Mouse (Mus musculus) forebrain, embryonic 15.5 days (tissue): ENCODE measurements at regions not wholly inside any gene's neighbourhood (a gene's known extent, or its start where the extent isn't known, plus 50 kb on each side); places are given as distances from the start of the nearest gene placed in this dataset.

Experiments
- ATAC-seq: fragments of 200-750 bp; cut with Nextera tagmentation; replicated peaks from 2 replicates; pipeline ENCODE4 v1.8.0; 2017; ENCODE audit warnings: mild to moderate bottlenecking, moderate TSS enrichment, moderate library complexity
- H3K27ac ChIP-seq: fragments of 300-500 bp; sonication (generic); replicated peaks from 2 replicates; pipeline ENCODE4 v1.5.1; 2015; ENCODE audit warnings: mild to moderate bottlenecking, inconsistent platforms
- H3K27me3 ChIP-seq: fragments of 300-500 bp; sonication (generic); 2 replicates; pipeline ENCODE4 v1.6.1; 2015; ENCODE audit warnings: inconsistent platforms
- H3K36me3 ChIP-seq: fragments of 300-500 bp; sonication (generic); 2 replicates; pipeline ENCODE4 v1.6.1; 2015; ENCODE audit warnings: mild to moderate bottlenecking, inconsistent platforms
- H3K4me1 ChIP-seq: fragments of 300-500 bp; sonication (generic); 2 replicates; pipeline ENCODE4 v1.6.1; 2015; ENCODE audit warnings: inconsistent platforms
- H3K4me2 ChIP-seq: fragments of 300-500 bp; sonication (generic); replicated peaks from 2 replicates; pipeline ENCODE4 v1.6.1; 2015; ENCODE audit warnings: mild to moderate bottlenecking, inconsistent platforms
- H3K4me3 ChIP-seq: fragments of 300-500 bp; sonication (generic); 2 replicates; pipeline ENCODE4 v1.5.1; 2015; ENCODE audit warnings: mild to moderate bottlenecking, inconsistent platforms
- H3K9ac ChIP-seq: fragments of 300-500 bp; sonication (generic); replicated peaks from 2 replicates; pipeline ENCODE4 v1.6.1; 2015; ENCODE audit warnings: mild to moderate bottlenecking, inconsistent platforms
- H3K9me3 ChIP-seq: fragments of 300-500 bp; sonication (generic); 2 replicates; pipeline ENCODE4 v1.6.1; 2016; ENCODE audit warnings: inconsistent platforms
- WGBS: fragments of 180-500 bp; shearing (Covaris S2); methylation state at CpG from one replicate; pipeline ENCODE4 v1.1.7; 2015; ENCODE audit warnings: mixed read lengths; 5-methylcytosine and 5-hydroxymethylcytosine counted together

GRCm38 (mm10) chr1:43291736-43292135 is 95.0 kb upstream of the Fhl2 start:
- H3K36me3 ChIP-seq, result no peaks in the 10 kb centered on the region
- no peak overlapping the region for H3K4me3 ChIP-seq
- no peaks in the 10 kb centered on the region for H3K4me1 ChIP-seq
- no peak overlapping the region for H3K9ac ChIP-seq
- H3K27ac ChIP-seq, result no peak overlapping the region
- WGBS, result 85% methylated on average over 8 of the region's 8 CpGs
- no peak for ATAC-seq
- no peak overlapping the region for H3K4me2 ChIP-seq
- H3K27me3 ChIP-seq, result no peaks in the 10 kb centered on the region
- no peaks in the 10 kb centered on the region for H3K9me3 ChIP-seq

- Histone ChIP-seq H3K36me3 (no peaks in the 10 kb centered on the region), H3K9me3 (no peaks in the 10 kb centered on the region), H3K27me3 (no peaks in the 10 kb centered on the region), H3K4me2 (no peak overlapping the region), H3K4me3 (no peak overlapping the region), H3K9ac (no peak overlapping the region), H3K27ac (no peak overlapping the region), H3K4me1 (no peaks in the 10 kb centered on the region)
- WGBS, result 96% methylated on average over 2 of the region's 2 CpGs
- no peak for ATAC-seq
These were observed 95.8 kb upstream of the Fhl2 start for GRCm38 (mm10) chr1:43292561-43292960.

DNA sequence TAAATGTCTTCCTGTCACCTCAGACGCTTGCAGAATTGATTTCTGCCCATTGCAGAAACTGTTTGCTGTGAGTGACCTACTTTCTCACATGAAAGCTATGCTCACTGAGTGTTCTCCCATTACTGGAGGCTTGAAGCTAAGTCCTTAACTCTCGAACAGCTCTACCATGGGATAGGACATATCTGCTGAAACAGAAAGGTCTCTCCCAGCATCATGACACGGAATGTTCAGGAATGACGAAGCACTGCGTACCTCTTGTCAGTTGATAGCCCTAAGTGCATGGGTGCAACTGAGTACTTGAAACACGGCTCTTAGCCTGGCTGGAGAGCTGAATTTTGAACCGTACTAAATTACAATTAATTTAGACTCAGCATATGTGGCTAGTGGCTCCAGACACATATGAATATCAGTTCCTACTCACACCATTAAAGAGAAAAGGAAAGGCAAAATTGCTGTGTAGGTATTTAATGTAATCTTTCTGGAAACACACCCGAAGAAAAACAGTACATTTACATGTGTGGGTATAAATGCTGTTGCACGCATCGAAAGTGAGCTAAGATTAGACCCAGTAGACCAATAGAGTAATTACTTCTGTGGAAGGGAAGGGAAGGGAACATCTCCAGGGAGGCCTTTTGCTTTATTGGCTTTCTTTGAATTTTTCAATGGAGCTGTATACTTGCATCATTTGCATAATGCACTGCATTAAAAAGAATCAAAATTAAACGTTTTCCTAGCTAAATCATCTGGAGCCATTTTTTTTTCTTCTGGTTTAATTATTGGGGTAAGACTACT is 97.6 kb upstream of the Fhl2 start:
- no peak overlapping the region for H3K9ac ChIP-seq
- H3K4me3 ChIP-seq, result no peak overlapping the region
- WGBS, result 86% methylated on average over 11 of the region's 11 CpGs
- no peak overlapping the region for H3K27ac ChIP-seq
- no peaks in the 10 kb centered on the region for H3K36me3 ChIP-seq
- no peaks in the 10 kb centered on the region for H3K4me1 ChIP-seq
- no peak overlapping the region for H3K4me2 ChIP-seq
- no peaks in the 10 kb centered on the region for H3K27me3 ChIP-seq
- no peaks in the 10 kb centered on the region for H3K9me3 ChIP-seq
- no peak for ATAC-seq

- no peaks in the 10 kb centered on the region for H3K4me1 ChIP-seq
- ATAC-seq, result no peak
- H3K4me3 ChIP-seq, result no peak overlapping the region
- 90% methylated on average over 2 of the region's 2 CpGs for WGBS
- H3K9me3 ChIP-seq, result no peaks in the 10 kb centered on the region
- H3K27ac ChIP-seq, result no peak overlapping the region
- H3K9ac ChIP-seq, result no peak overlapping the region
- H3K4me2 ChIP-seq, result no peak overlapping the region
- no peaks in the 10 kb centered on the region for H3K36me3 ChIP-seq
- H3K27me3 ChIP-seq, result no peaks in the 10 kb centered on the region
These were observed 100.8 kb upstream of the Fhl2 start for GRCm38 (mm10) chr1:43297579-43297978.

DNA sequence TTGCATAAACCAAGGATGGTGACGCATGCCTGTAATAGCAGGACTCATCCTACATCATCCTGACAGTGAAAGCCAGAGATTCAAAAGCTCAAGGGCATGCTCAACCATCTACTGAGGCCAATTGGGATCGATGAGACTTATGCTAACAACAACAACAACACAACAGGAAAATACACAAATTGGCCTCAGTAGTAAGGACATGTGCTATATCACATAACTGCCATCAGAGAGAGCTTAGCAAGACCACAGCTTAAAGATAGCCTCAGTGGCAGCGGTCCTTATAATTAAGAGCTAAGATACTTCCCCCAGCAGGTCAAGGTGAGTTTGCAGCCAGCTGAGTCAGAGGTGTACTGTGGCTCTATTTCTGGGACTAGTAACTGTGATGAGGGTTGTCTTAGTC is 102.0 kb upstream of the Fhl2 start:
- 88% methylated on average over 3 of the region's 3 CpGs for WGBS
- H3K4me3 ChIP-seq, result no peak overlapping the region
- H3K9me3 ChIP-seq, result no peaks in the 10 kb centered on the region

GRCm38 (mm10) chr1:43299490-43300302 is 102.9 kb upstream of the Fhl2 start:
- WGBS, result 55% methylated on average over 7 of the region's 7 CpGs
- no peaks in the 10 kb centered on the region for H3K9me3 ChIP-seq
- H3K27me3 ChIP-seq, result no peaks in the 10 kb centered on the region
- H3K4me3 ChIP-seq, result no peak overlapping the region
- no peak overlapping the region for H3K9ac ChIP-seq
- H3K4me1 ChIP-seq, result no peaks in the 10 kb centered on the region
- H3K4me2 ChIP-seq, result no peak overlapping the region
- no peaks in the 10 kb centered on the region for H3K36me3 ChIP-seq
- H3K27ac ChIP-seq, result no peak overlapping the region
- peak; percentile 87 for ATAC-seq

More for the DNA sequence above, 102.0 kb upstream of the Fhl2 start:
- Histone ChIP-seq H3K4me1 (no peaks in the 10 kb centered on the region), H3K4me2 (no peak overlapping the region), H3K36me3 (no peaks in the 10 kb centered on the region), H3K27ac (no peak overlapping the region), H3K9ac (no peak overlapping the region), H3K27me3 (no peaks in the 10 kb centered on the region)
- no peak for ATAC-seq

DNA sequence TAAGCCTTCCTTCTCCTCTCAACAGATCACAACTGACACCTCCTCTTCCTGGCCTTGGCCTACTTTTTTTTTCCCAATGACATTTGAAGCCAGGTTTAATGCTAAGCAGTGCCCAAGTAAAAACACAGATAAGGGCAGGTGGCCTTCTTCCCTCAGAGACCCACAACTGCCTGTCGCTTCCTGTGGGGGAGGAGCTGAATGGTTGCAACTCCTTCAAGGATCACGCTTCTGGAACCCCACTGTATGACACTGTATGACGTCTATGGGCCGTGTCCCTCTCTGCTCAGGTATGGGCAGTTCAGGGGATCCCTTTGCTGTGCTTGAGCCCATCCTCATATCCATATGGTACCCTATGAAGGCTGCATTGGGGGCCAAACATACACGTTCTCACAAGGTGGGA is 103.9 kb upstream of the Fhl2 start:
- 88% methylated on average over 5 of the region's 5 CpGs for WGBS
- no peak overlapping the region for H3K27ac ChIP-seq
- H3K36me3 ChIP-seq, result no peaks in the 10 kb centered on the region
- no peak for ATAC-seq
- no peaks in the 10 kb centered on the region for H3K4me1 ChIP-seq
- H3K4me2 ChIP-seq, result no peak overlapping the region
- H3K9ac ChIP-seq, result no peak overlapping the region
- no peaks in the 10 kb centered on the region for H3K9me3 ChIP-seq
- no peak overlapping the region for H3K4me3 ChIP-seq
- no peaks in the 10 kb centered on the region for H3K27me3 ChIP-seq

DNA sequence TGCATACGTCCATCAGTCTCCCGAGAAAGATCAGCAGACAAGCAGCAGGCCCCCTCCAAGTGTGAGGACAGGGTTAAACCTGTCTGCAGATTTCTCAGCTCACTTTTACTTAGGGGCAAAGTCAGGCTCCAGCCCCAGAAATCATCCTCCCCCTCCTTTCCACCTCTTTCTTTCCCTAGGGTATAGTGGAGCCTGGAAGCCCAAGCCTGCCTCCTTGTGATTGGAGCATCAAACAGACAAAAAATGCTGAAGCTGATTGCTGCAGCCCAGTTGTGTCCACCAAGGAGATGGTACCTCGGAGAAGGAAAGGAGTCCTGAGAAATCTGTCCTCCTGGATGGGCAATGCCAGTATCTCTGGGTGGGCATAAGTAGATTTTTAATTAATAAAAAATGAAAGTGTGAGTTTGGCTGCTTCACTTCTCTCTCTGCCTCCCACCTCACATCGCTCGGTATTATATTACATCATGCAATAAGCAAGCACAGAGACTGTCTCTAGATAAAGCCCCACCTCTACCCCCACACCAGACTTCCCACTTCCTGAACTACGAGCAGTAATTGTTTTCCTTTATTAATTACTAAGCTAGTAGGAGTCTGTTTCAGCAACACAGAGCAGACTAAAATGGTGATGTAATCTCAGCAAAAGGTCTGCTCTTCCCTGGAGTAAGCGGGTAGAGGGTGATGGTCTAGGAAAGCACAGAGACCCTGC is 105.2 kb upstream of the Fhl2 start:
- H3K4me1 ChIP-seq, result no peaks in the 10 kb centered on the region
- no peak for ATAC-seq
- no peaks in the 10 kb centered on the region for H3K27me3 ChIP-seq
- no peak overlapping the region for H3K9ac ChIP-seq
- H3K4me2 ChIP-seq, result no peak overlapping the region
- WGBS, result 79% methylated on average over 7 of the region's 7 CpGs
- no peaks in the 10 kb centered on the region for H3K36me3 ChIP-seq
- H3K9me3 ChIP-seq, result no peaks in the 10 kb centered on the region
- no peak overlapping the region for H3K27ac ChIP-seq
- no peak overlapping the region for H3K4me3 ChIP-seq

GRCm38 (mm10) chr1:43302657-43303056 is 105.9 kb upstream of the Fhl2 start:
- ATAC-seq, result no peak
- no peak overlapping the region for H3K27ac ChIP-seq
- no peak overlapping the region for H3K4me2 ChIP-seq
- no peaks in the 10 kb centered on the region for H3K27me3 ChIP-seq
- H3K4me3 ChIP-seq, result no peak overlapping the region
- WGBS, result 89% methylated on average over 7 of the region's 7 CpGs
- H3K9me3 ChIP-seq, result no peaks in the 10 kb centered on the region
- no peak overlapping the region for H3K9ac ChIP-seq
- H3K4me1 ChIP-seq, result no peaks in the 10 kb centered on the region
- no peaks in the 10 kb centered on the region for H3K36me3 ChIP-seq

GRCm38 (mm10) chr1:43305349-43306278 is 108.8 kb upstream of the Fhl2 start:
- no peak overlapping the region for H3K9ac ChIP-seq
- no peak for ATAC-seq
- H3K27ac ChIP-seq, result no peak overlapping the region
- H3K9me3 ChIP-seq, result no peaks in the 10 kb centered on the region
- H3K4me1 ChIP-seq, result no peaks in the 10 kb centered on the region; the same call in none of the 2 replicates
- no peak overlapping the region for H3K4me3 ChIP-seq
- 50% methylated on average over 9 of the region's 9 CpGs for WGBS
- no peaks in the 10 kb centered on the region for H3K27me3 ChIP-seq
- H3K36me3 ChIP-seq, result no peaks in the 10 kb centered on the region
- H3K4me2 ChIP-seq, result no peak overlapping the region
